Mouse (Mus musculus) MN1 (cell line): ENCODE measurements at regions not wholly inside any gene's neighbourhood (a gene's known extent, or its start where the extent isn't known, plus 50 kb on each side); places are given as distances from the start of the nearest gene placed in this dataset.
A peak's percentile ranks its signal among the peaks of the same experiment; 100 is the strongest.

Source experiments
- DNase-seq: peaks from one replicate; pipeline ENCODE4 v3.0.0-alpha.2; 2016; ENCODE audit warnings: low spot score

GRCm38 (mm10) chr2:10816374-10816773 is 355.5 kb upstream of the Prkcq start:
- DNase-seq = no peak

- peak; percentile 28 for DNase-seq
These were observed 346.4 kb upstream of the Prkcq start for GRCm38 (mm10) chr2:10825278-10826133.

- no peak for DNase-seq
These were observed 345.7 kb upstream of the Prkcq start for GRCm38 (mm10) chr2:10826134-10826767.

- no peak for DNase-seq
These were observed 331.9 kb upstream of the Prkcq start for GRCm38 (mm10) chr2:10839976-10840375.

DNA sequence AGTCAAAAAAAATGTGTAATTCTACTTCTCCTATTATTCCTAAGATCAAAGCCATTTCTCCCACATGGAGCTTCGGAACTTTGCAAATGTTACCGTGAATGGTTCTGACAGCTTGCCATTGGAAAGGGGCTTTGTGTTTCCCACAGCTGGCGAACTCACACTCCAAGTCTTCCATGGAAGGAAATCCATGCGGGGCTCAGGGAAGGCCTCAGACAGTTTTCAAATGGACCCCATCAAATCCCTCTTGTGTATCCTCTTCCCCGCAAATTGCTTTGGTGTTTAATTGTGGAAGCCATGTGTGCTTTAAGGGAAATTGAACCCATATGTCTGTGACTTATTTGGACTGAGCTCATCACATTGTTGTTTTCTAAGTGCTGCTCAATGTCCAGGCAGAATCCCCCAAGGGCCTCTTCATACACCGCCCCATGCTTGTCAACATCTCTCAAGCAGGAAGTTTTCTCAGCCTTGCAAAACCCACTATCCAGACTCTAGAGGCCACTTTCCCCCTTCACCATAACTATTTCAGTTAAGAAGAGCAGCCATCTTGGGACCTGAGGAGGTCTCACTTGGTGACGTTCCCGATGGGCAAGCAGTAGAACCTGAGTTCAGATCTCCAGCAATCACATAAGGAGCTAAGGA is 310.1 kb upstream of the Prkcq start:
- DNase-seq = no peak

DNA sequence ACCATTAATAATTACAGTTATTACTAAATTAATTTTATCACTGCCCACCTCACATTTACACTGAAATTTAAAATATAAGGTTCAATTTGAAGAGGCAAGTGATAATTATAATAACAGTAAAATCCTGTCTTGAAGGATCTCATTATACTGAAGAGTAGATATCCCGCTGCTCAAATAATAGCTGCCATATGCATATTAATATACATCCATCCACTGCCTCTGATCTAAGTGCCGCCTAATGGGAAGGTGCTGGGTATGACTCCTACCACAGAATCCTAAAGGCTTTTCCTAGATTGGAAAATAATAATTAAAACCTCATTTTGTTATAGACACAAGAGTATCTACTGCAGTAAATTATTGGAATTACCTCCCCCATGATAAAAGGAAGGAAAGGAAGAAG is 307.5 kb upstream of the Prkcq start:
- no peak for DNase-seq

DNA sequence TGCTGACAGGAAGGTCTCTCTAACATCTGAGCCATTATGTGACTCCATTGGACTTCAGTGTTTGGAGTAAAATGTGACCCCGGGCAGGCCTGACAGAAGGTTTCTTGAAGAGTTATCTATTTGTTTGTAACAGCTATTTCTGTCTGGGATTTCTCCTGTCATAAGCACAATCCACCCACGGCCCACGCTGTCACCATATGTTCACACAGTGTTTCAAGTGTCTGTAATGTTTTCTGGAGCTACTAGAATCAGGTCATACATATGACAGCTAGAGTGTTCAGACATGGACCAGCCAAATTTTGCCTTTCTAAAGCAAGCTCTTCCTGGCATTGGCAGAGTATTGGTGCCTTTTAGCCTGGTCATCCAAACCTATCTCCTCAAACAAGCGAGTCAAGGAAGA is 297.6 kb upstream of the Prkcq start:
- no peak for DNase-seq

DNA sequence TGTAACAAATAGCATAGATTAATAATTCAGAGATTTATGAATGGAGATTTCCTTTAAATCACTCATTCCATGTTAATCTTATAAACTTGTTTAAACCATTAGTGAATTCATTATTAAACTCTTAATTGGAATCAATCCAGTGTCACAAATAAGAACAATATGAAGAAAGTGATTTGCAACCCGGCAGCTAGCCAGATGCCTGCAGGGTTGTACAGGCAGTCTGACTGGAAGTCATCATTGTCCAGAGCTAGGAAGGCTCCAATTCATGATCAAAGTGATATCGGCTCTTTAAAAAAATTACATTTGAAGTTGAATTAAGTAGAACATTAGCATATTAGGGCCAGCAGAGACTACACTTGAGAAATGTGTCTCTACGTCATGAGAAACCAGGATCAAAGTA is 270.0 kb upstream of the Prkcq start:
- no peak for DNase-seq

- no peak for DNase-seq
These were observed 252.0 kb upstream of the Prkcq start for GRCm38 (mm10) chr2:10919955-10920354.

GRCm38 (mm10) chr2:10920686-10921485 is 251.0 kb upstream of the Prkcq start:
- no peak for DNase-seq

GRCm38 (mm10) chr2:10921486-10922450 is 250.1 kb upstream of the Prkcq start:
- no peak for DNase-seq

DNA sequence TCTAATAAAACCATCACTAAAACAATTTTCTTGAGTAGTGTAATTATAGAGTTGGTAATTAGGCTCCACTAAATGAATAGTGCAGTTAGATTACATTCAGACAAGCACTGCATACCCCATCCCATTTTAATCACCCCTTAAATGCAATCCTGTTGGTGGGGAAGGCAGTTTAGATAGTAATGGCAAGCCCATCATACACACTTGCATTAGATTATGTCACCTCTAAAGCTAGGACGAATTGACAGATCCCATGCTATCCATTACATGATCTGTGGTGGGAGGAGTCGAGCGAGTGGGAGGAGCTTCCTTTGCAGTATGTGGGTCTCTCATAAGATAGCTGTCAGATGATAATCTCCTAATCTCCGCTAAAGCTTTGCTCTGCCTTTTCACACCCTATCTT is 247.9 kb upstream of the Prkcq start:
- no peak for DNase-seq

DNA sequence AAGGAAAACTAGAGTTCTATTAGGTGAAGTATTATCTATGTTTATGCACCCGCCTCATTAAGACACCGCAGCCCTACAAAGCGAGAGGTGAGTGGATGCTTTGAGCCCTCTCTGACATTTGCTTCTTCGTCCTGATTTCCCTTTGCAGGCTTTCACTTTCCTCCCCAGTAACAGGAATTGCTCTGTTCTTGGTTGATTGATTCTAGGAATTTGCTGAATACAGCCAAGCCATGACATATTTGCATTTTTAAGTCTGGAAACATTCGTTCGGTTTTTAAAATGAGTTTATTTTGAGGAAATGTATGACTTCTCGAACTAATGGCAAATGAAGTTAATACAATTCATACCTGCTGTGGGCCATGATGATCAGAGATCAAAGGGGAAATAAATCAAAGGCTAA is 246.5 kb upstream of the Prkcq start:
- no peak for DNase-seq

GRCm38 (mm10) chr2:10937405-10937804 is 234.5 kb upstream of the Prkcq start:
- peak; percentile 10 for DNase-seq

GRCm38 (mm10) chr2:10965224-10965623 is 206.7 kb upstream of the Prkcq start:
- no peak for DNase-seq

GRCm38 (mm10) chr2:10966891-10967290 is 205.0 kb upstream of the Prkcq start:
- DNase-seq = no peak

- no peak for DNase-seq
These were observed 202.7 kb upstream of the Prkcq start for GRCm38 (mm10) chr2:10969111-10969689.

- DNase-seq = no peak
These were observed 199.9 kb upstream of the Prkcq start for GRCm38 (mm10) chr2:10972051-10972450.

- DNase-seq = no peak
These were observed 193.1 kb upstream of the Prkcq start for GRCm38 (mm10) chr2:10978772-10979171.

GRCm38 (mm10) chr2:10986101-10986500 is 185.8 kb upstream of the Prkcq start:
- DNase-seq = no peak
